Comparison of ENCODE assay signal across 12 mouse cellular contexts in genomic region chr5:91404263-91404662, GRCm38 (mm10). TPM values are rescaled to one million over a fixed set of nuclear protein-coding genes. Genes with fewer than 3 reads are reported as not detected.
"Had no signal": no experiment of that assay in that cellular context is flagged by ENCODE, and none has a peak within 500 bp of the region (broad histone marks: within the 10 kb centered on the region; RNA-seq: fewer than 3 reads in every experiment).

No protein-coding gene starts in this region.

- H3K36me3 ChIP-seq: limb, embryonic 12.5 days; lung, embryonic 15.5 days; midbrain, embryonic 13.5 days had no signal

- H3K9ac ChIP-seq: limb, embryonic 12.5 days; lung, embryonic 15.5 days; midbrain, embryonic 13.5 days had no signal

- ATAC-seq: midbrain, embryonic 13.5 days had no signal

- H3K4me3 ChIP-seq: limb, embryonic 12.5 days; lung, embryonic 15.5 days; midbrain, embryonic 13.5 days had no signal

- H3K4me2 ChIP-seq: limb, embryonic 12.5 days; lung, embryonic 15.5 days; midbrain, embryonic 13.5 days had no signal

- H3K27me3 ChIP-seq: lung, embryonic 15.5 days had no signal

- DNase-seq: kidney, adult 11 months; kidney, adult 9 months; kidney, postnatal 10 days; kidney, postnatal 4 days; layer of hippocampus, postnatal 36 days; lung, postnatal 14 days; right cerebral cortex, adult 18-20 months; right cerebral cortex, postnatal 25 days had no signal

- H3K27ac ChIP-seq: limb, embryonic 12.5 days; lung, embryonic 15.5 days; macrophage; midbrain, embryonic 13.5 days had no signal

- H3K9me3 ChIP-seq: limb, embryonic 12.5 days; lung, embryonic 15.5 days; midbrain, embryonic 13.5 days had no signal

RNA-seq across cellular contexts. Expression of gene Btc, which starts 1.5 kb away (rescaled TPM):
- polyA plus RNA-seq: macrophage; midbrain, embryonic 13.5 days had no signal
